Mouse (Mus musculus): ENCODE measurements around the gene Tmem183a. TPM values are rescaled to one million over a fixed set of nuclear protein-coding genes. Genes with fewer than 3 reads are reported as not detected.

Gene Tmem183a
- polyA plus RNA-seq (2016; fragmentation: Nextera tagmentation; extraction: Ambion mirVana) = 81.9 and 95.9 TPM in 2 replicates

- Histone ChIP-seq H3K4me1 (peaks cover 10% of the 10 kb centered on the region; the same call in 1 of the 2 replicates), H3K27ac (peak within 1 kb of the TSS; percentile 95), H3K36me3 (peaks cover 27% of the 10 kb centered on the region), H3K4me3 (peak within 1 kb of the TSS; percentile 92), H3K9me3 (no peaks in the 10 kb centered on the region), H3K27me3 (ENCODE audit: insufficient read depth, poor library complexity, severe bottlenecking) (no peaks in the 10 kb centered on the region)
- peak; percentile 97 for DNase-seq (ENCODE audit: low spot score)
- WGBS = under 1% methylated on average over 38 of the region's 38 CpGs
These were observed at the start of gene Tmem183a for GRCm38 (mm10) chr1:134361857-134362212. TSS of gene Tmem183a (minus strand) at chr1:134361979.

GRCm38 (mm10) chr1:134408080-134408479 is 46.3 kb upstream of the Tmem183a start:
- peaks cover 49% of the 10 kb centered on the region for H3K36me3 ChIP-seq
- H3K27ac ChIP-seq = no peak overlapping the region
- no peaks in the 10 kb centered on the region for H3K27me3 ChIP-seq (ENCODE audit: insufficient read depth, poor library complexity, severe bottlenecking)
- peaks cover 9% of the 10 kb centered on the region for H3K4me1 ChIP-seq
- H3K4me3 ChIP-seq = no peak overlapping the region
- DNase-seq (ENCODE audit: low spot score) = no peak
- H3K9me3 ChIP-seq = no peaks in the 10 kb centered on the region
- WGBS = 81% methylated on average over 8 of the region's 8 CpGs

DNA sequence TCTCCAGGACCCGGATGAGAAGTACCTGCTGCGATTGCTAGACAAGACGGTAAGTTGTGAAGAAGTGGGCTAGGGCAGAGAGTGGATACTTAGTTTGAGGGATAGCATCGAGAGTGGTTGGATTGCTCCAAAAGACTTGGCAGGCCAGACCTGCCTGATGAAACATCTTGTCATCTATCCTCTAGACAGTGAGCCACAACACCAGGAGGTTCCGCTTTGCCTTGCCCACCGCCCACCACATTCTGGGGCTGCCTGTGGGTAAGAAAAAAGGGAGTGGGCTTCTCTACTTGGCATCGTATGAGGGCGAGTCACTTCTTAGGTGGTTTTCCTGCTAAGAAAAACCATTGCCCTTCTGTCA is 44.6 kb upstream of the Tmem183a start:
- Histone ChIP-seq H3K4me1 (peaks cover 9% of the 10 kb centered on the region), H3K27ac (peak overlapping the region; percentile 87), H3K4me3 (peak overlapping the region; percentile 75), H3K9me3 (no peaks in the 10 kb centered on the region), H3K27me3 (ENCODE audit: insufficient read depth, poor library complexity, severe bottlenecking) (no peaks in the 10 kb centered on the region), H3K36me3 (peaks cover 40% of the 10 kb centered on the region)
- 31% methylated on average over 8 of the region's 8 CpGs for WGBS
- DNase-seq (ENCODE audit: low spot score) = no peak

GRCm38 (mm10) chr1:134405509-134406413 is 44.0 kb upstream of the Tmem183a start, which contains the start of gene Cyb5r1:
TSS of gene Cyb5r1 (plus strand) at chr1:134405559.
- H3K4me3 ChIP-seq = peak within 1 kb of the TSS; percentile 75
- peaks cover 35% of the 10 kb centered on the region for H3K36me3 ChIP-seq
- H3K27me3 ChIP-seq (ENCODE audit: insufficient read depth, poor library complexity, severe bottlenecking) = no peaks in the 10 kb centered on the region
- WGBS = 2% methylated on average over 43 of the region's 43 CpGs
- H3K4me1 ChIP-seq = peaks cover 9% of the 10 kb centered on the region
- H3K27ac ChIP-seq = peak within 1 kb of the TSS; percentile 87
- peak; percentile 94 for DNase-seq (ENCODE audit: low spot score)
- no peaks in the 10 kb centered on the region for H3K9me3 ChIP-seq

- Histone ChIP-seq H3K36me3 (no peaks in the 10 kb centered on the region), H3K9me3 (no peaks in the 10 kb centered on the region), H3K4me3 (no peak overlapping the region), H3K27ac (no peak overlapping the region), H3K27me3 (ENCODE audit: insufficient read depth, poor library complexity, severe bottlenecking) (no peaks in the 10 kb centered on the region), H3K4me1 (no peaks in the 10 kb centered on the region)
- DNase-seq (ENCODE audit: low spot score) = no peak
- 57% methylated on average over 5 of the region's 5 CpGs for WGBS
These were observed 38.0 kb upstream of the Tmem183a start for GRCm38 (mm10) chr1:134399735-134400134.

- DNase-seq (ENCODE audit: low spot score) = no peak
- H3K4me1 ChIP-seq = no peaks in the 10 kb centered on the region
- no peak overlapping the region for H3K4me3 ChIP-seq
- no peaks in the 10 kb centered on the region for H3K27me3 ChIP-seq (ENCODE audit: insufficient read depth, poor library complexity, severe bottlenecking)
- no peaks in the 10 kb centered on the region for H3K9me3 ChIP-seq
- no peaks in the 10 kb centered on the region for H3K36me3 ChIP-seq
- 88% methylated on average over 12 of the region's 12 CpGs for WGBS
- H3K27ac ChIP-seq = no peak overlapping the region
These were observed 36.4 kb upstream of the Tmem183a start for GRCm38 (mm10) chr1:134398210-134398609.

- Histone ChIP-seq H3K27ac (no peak overlapping the region), H3K4me1 (no peaks in the 10 kb centered on the region), H3K36me3 (no peaks in the 10 kb centered on the region), H3K4me3 (no peak overlapping the region), H3K9me3 (no peaks in the 10 kb centered on the region), H3K27me3 (ENCODE audit: insufficient read depth, poor library complexity, severe bottlenecking) (0 out of 2 replicates have a peak, but pooled peaks cover 8% of the 10 kb centered on the region)
- WGBS = 41% methylated on average over 5 of the region's 5 CpGs
- no peak for DNase-seq (ENCODE audit: low spot score)
These were observed 32.0 kb upstream of the Tmem183a start for GRCm38 (mm10) chr1:134393827-134394226.

GRCm38 (mm10) chr1:134385666-134386065 is 23.9 kb upstream of the Tmem183a start, which contains the start of gene 4933406M09Rik:
TSS of gene 4933406M09Rik (plus strand) at chr1:134385940.
- Histone ChIP-seq H3K36me3 (no peaks in the 10 kb centered on the region), H3K9me3 (no peaks in the 10 kb centered on the region), H3K4me1 (peaks cover 5% of the 10 kb centered on the region), H3K4me3 (no peak within 1 kb of the TSS), H3K27ac (no peak within 1 kb of the TSS), H3K27me3 (ENCODE audit: insufficient read depth, poor library complexity, severe bottlenecking) (0 out of 2 replicates have a peak, but pooled peaks cover 17% of the 10 kb centered on the region)
- no peak for DNase-seq (ENCODE audit: low spot score)
- 95% methylated on average over 1 of the region's 1 CpGs for WGBS

GRCm38 (mm10) chr1:134385176-134385575 is 23.4 kb upstream of the Tmem183a start:
- Histone ChIP-seq H3K27ac (no peak overlapping the region), H3K36me3 (no peaks in the 10 kb centered on the region), H3K9me3 (no peaks in the 10 kb centered on the region), H3K27me3 (ENCODE audit: insufficient read depth, poor library complexity, severe bottlenecking) (0 out of 2 replicates have a peak, but pooled peaks cover 17% of the 10 kb centered on the region), H3K4me3 (no peak overlapping the region), H3K4me1 (peaks cover 5% of the 10 kb centered on the region)
- no peak for DNase-seq (ENCODE audit: low spot score)

DNA sequence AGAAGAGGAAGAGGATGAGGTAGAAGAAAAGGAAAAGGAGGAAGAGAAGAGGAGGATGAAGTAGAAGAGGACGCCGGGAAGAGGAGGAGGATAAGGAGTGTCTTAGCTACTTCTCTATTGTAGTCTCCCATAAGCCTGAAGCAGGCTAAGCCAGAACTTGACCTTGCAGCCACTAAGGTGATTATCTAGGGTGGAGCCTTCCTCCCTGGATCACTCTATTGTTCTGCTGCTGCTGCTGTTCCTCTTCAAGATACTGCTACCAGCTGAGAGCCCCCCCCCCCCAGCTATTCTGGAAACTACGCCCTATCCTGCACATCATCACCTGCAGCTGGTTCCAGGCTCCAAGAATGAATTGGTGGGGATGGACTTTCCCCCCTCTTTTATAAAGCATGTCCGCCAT is 22.8 kb upstream of the Tmem183a start:
- Histone ChIP-seq H3K4me3 (no peak overlapping the region), H3K4me1 (peaks cover 5% of the 10 kb centered on the region), H3K27ac (no peak overlapping the region), H3K27me3 (ENCODE audit: insufficient read depth, poor library complexity, severe bottlenecking) (0 out of 2 replicates have a peak, but pooled peaks cover 16% of the 10 kb centered on the region), H3K9me3 (no peaks in the 10 kb centered on the region), H3K36me3 (no peaks in the 10 kb centered on the region)
- 75% methylated on average over 4 of the region's 4 CpGs for WGBS
- DNase-seq (ENCODE audit: low spot score) = no peak

GRCm38 (mm10) chr1:134381795-134382625 is 20.2 kb upstream of the Tmem183a start:
- H3K9me3 ChIP-seq = no peaks in the 10 kb centered on the region
- 7% methylated on average over 19 of the region's 19 CpGs for WGBS
- no peaks in the 10 kb centered on the region for H3K36me3 ChIP-seq
- H3K27ac ChIP-seq = peak overlapping the region; percentile 76
- H3K4me3 ChIP-seq = peak overlapping the region; percentile 57
- peaks cover 5% of the 10 kb centered on the region for H3K4me1 ChIP-seq
- no peak for DNase-seq (ENCODE audit: low spot score)
- H3K27me3 ChIP-seq (ENCODE audit: insufficient read depth, poor library complexity, severe bottlenecking) = no peaks in the 10 kb centered on the region

DNA sequence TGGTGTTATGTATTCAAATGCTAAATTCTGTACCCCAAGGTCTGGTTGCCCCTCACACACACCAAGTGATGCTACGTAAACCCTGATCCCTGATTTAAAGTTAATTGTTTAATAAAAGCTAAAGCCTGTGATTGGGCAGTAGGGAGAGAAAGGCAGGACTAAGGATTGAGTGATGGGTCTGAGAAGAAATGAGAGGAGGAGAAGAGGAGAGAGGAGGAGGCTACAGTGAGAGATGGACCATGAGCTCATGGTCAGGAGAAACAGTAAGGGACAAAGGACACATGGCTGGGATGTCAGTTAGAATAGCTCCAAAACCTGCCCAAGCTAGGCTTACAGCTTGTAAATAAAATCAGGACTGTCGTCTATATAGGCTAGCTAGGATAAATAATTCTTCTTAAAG is 19.3 kb upstream of the Tmem183a start:
- no peak for DNase-seq (ENCODE audit: low spot score)
- Histone ChIP-seq H3K4me1 (peaks cover 5% of the 10 kb centered on the region), H3K27ac (no peak overlapping the region), H3K36me3 (no peaks in the 10 kb centered on the region), H3K4me3 (peak overlapping the region; percentile 57; the same call in 1 of the 2 replicates), H3K27me3 (ENCODE audit: insufficient read depth, poor library complexity, severe bottlenecking) (peaks cover 2% of the 10 kb centered on the region; the same call in 1 of the 2 replicates), H3K9me3 (no peaks in the 10 kb centered on the region)
- 89% methylated on average over 2 of the region's 2 CpGs for WGBS

Data from heart, embryonic 10.5 days (tissue).